Mouse (Mus musculus) hindbrain, embryonic 13.5 days (tissue): ENCODE results near the gene Gnai3. TPM values are rescaled to one million over a fixed set of nuclear protein-coding genes. Genes with fewer than 3 reads are reported as not detected.

Experiments
- ATAC-seq: fragments of 200-750 bp; cut with Nextera tagmentation; 2 replicates; pipeline ENCODE4 v1.8.0; 2017; ENCODE audit warnings: moderate TSS enrichment; ENCODE audit not compliant: low FRiP score
- H3K27ac ChIP-seq: fragments of 300-500 bp; sonication (generic); 2 replicates; pipeline ENCODE4 v1.5.1; 2015; ENCODE audit warnings: inconsistent platforms, mild to moderate bottlenecking, moderate library complexity
- H3K27me3 ChIP-seq: fragments of 300-500 bp; sonication (generic); 2 replicates; pipeline ENCODE4 v1.6.1; 2015; ENCODE audit warnings: mild to moderate bottlenecking, inconsistent platforms
- H3K36me3 ChIP-seq: fragments of 300-500 bp; sonication (generic); 2 replicates; pipeline ENCODE4 v1.6.1; 2015; ENCODE audit warnings: mild to moderate bottlenecking, inconsistent platforms
- H3K4me1 ChIP-seq: fragments of 300-500 bp; sonication (generic); replicated peaks from 2 replicates; pipeline ENCODE4 v1.6.1; 2015; ENCODE audit warnings: inconsistent platforms
- H3K4me2 ChIP-seq: fragments of 300-500 bp; sonication (generic); 2 replicates; pipeline ENCODE4 v1.6.1; 2015; ENCODE audit warnings: inconsistent platforms, mild to moderate bottlenecking, moderate library complexity
- H3K4me3 ChIP-seq: fragments of 300-500 bp; sonication (generic); 2 replicates; pipeline ENCODE4 v1.5.1; 2015; ENCODE audit warnings: mild to moderate bottlenecking, inconsistent platforms
- H3K9ac ChIP-seq: fragments of 300-500 bp; sonication (generic); 2 replicates; pipeline ENCODE4 v1.6.1; 2015; ENCODE audit warnings: mild to moderate bottlenecking, inconsistent platforms
- H3K9me3 ChIP-seq: fragments of 300-500 bp; sonication (generic); 2 replicates; pipeline ENCODE4 v1.6.1; 2016; ENCODE audit warnings: inconsistent platforms
- WGBS: fragments of 180-500 bp; shearing (Covaris S2); methylation state at CpG from one replicate; pipeline ENCODE4 v1.1.7; 2015; 5-methylcytosine and 5-hydroxymethylcytosine counted together
- polyA plus RNA-seq: library from polyadenylated mRNA; unstranded; fragments of >200 nt; fragmentation: Nextera tagmentation; extraction: Ambion mirVana; gene quantifications from 2 replicates; pipeline ENCODE4 v1.2.1, GENCODE M21; 2015

Gnai3 gene
- polyA plus RNA-seq, result 146 and 148 TPM in 2 replicates

GRCm38 (mm10) chr3:108145534-108146445, at the start of gene Gnai3:
TSS of gene Gnai3 (minus strand) at chr3:108146146.
- peak; percentile 95 for ATAC-seq
- H3K4me2 ChIP-seq, result peak within 1 kb of the TSS; percentile 86
- peak within 1 kb of the TSS; percentile 98 for H3K9ac ChIP-seq
- H3K4me1 ChIP-seq, result peaks cover 38% of the 10 kb centered on the region
- under 1% methylated on average over 63 of the region's 63 CpGs for WGBS
- peak within 1 kb of the TSS; percentile 97 for H3K27ac ChIP-seq
- no peaks in the 10 kb centered on the region for H3K27me3 ChIP-seq
- H3K36me3 ChIP-seq, result 0 out of 2 replicates have a peak, but pooled peaks cover 2% of the 10 kb centered on the region
- H3K9me3 ChIP-seq, result no peaks in the 10 kb centered on the region
- H3K4me3 ChIP-seq, result peak within 1 kb of the TSS; percentile 98

GRCm38 (mm10) chr3:108195287-108195686, 49.3 kb upstream of the Gnai3 start:
- 90% methylated on average over 4 of the region's 4 CpGs for whole genome bisulfite sequencing
- Histone ChIP-seq H3K9me3 (no peaks in the 10 kb centered on the region), H3K36me3 (peaks cover 24% of the 10 kb centered on the region), H3K4me2 (no peak overlapping the region), H3K4me3 (no peak overlapping the region), H3K27me3 (no peaks in the 10 kb centered on the region), H3K27ac (peak overlapping the region; percentile 90), H3K9ac (0 out of 2 replicates have a peak overlapping the region, but pooled peaks have one; percentile 58), H3K4me1 (peaks cover 54% of the 10 kb centered on the region)
- ATAC-seq, result no peak

- 74% methylated on average over 4 of the region's 4 CpGs for WGBS
- ATAC-seq, result no peak
- no peak overlapping the region for H3K27ac ChIP-seq
- no peak overlapping the region for H3K9ac ChIP-seq
- no peak overlapping the region for H3K4me2 ChIP-seq
- no peak overlapping the region for H3K4me3 ChIP-seq
- peaks cover 24% of the 10 kb centered on the region for H3K36me3 ChIP-seq
- H3K9me3 ChIP-seq, result no peaks in the 10 kb centered on the region
- no peaks in the 10 kb centered on the region for H3K27me3 ChIP-seq
- peaks cover 64% of the 10 kb centered on the region for H3K4me1 ChIP-seq
Observed at GRCm38 (mm10) chr3:108193686-108194085, 47.7 kb upstream of the Gnai3 start.

DNA sequence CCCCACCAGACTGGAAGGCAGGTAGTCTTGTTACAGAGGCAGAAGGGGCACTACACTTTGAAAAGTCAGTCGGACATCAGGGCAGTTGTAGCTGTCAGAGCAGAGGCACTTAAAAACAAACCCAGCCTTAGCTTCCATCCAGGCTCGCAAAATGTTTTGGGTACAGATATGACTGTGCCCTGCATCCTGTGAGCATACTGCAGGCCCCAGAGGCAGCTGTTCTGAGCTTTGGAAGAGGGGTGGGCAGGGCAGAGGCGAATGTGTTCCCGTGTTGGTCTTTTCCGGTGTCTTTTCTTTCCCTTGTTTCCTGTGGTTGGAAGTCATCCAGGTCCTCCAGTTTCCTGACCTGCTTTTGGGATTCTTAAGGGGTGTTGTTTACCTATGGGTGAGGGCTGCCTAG, 44.0 kb upstream of the Gnai3 start:
- 76% methylated on average over 5 of the region's 5 CpGs for WGBS
- Histone ChIP-seq H3K4me3 (no peak overlapping the region), H3K9ac (peak overlapping the region; percentile 51), H3K4me1 (peaks cover 60% of the 10 kb centered on the region), H3K27ac (no peak overlapping the region), H3K4me2 (peak overlapping the region; percentile 91; the same call in 1 of the 2 replicates), H3K36me3 (peaks cover 31% of the 10 kb centered on the region), H3K27me3 (peaks cover 4% of the 10 kb centered on the region; the same call in 1 of the 2 replicates), H3K9me3 (no peaks in the 10 kb centered on the region)
- no peak for ATAC-seq

DNA sequence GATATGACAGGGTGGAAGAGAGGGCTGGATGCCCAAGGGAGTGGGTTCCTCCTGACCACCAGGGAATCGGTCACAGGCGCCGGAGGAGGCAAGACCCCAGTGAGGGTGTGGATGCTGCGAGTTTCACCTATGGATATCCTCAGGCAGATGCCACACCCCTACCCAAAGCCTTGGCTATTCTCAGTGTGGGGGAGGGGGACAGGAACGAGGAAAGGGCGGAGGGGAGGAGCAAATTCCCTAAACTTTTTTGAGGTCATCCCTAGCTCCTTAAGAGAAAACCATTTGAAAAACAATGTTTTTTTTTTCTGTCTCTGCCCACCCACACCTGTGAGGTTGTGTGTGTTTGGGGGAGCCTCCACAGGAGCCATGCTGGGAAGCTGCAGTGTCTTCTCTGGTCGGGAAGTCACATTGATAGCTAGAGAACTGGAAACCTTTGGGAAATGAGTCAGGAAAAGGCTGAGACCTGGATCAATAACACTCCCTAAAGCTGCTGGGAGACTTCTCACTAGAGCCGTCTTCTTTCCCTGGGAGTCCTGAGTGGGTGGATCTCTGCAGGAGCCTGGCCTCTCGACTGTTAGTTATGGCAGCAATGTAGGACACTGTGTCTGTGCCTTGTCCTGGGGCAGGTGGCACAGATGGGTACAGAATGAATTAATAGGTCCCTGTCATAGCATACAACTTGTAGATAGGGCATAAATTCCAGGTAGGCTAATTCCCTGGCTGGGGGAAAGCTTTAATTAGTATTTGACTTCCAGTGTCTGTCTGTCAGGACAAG, 43.0 kb upstream of the Gnai3 start:
- ATAC-seq, result no peak
- H3K4me3 ChIP-seq, result no peak overlapping the region; the same call in 1 of the 2 replicates
- peaks cover 8% of the 10 kb centered on the region; the same call in 1 of the 2 replicates for H3K27me3 ChIP-seq
- no peaks in the 10 kb centered on the region for H3K9me3 ChIP-seq
- H3K4me2 ChIP-seq, result peak overlapping the region; percentile 91
- H3K27ac ChIP-seq, result no peak overlapping the region
- peaks cover 31% of the 10 kb centered on the region for H3K36me3 ChIP-seq
- 78% methylated on average over 9 of the region's 9 CpGs for WGBS
- H3K9ac ChIP-seq, result peak overlapping the region; percentile 51; the same call in 1 of the 2 replicates
- H3K4me1 ChIP-seq, result peaks cover 57% of the 10 kb centered on the region

DNA sequence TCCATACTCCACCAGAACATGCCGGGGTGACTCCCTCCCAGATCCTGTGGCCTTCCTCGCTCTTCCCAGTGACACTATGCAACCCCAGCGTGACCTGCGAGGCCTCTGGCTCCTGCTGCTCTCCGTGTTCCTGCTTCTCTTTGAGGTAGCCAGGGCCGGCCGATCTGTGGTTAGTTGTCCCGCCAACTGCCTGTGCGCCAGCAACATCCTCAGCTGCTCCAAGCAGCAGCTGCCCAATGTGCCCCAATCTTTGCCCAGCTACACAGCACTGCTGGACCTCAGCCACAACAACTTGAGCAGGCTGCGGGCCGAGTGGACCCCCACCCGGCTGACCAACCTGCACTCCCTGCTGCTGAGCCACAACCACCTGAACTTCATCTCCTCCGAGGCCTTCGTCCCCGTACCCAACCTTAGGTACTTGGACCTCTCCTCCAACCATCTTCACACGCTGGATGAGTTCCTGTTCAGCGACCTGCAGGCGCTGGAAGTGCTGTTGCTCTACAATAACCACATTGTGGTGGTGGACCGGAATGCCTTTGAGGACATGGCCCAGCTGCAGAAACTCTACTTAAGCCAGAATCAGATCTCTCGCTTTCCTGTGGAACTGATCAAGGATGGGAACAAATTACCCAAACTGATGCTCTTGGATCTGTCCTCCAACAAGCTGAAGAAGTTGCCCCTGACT, 41.3 kb upstream of the Gnai3 start:
- H3K27me3 ChIP-seq, result peaks cover 8% of the 10 kb centered on the region; the same call in 1 of the 2 replicates
- H3K9ac ChIP-seq, result peak overlapping the region; percentile 89
- peak overlapping the region; percentile 91 for H3K4me2 ChIP-seq
- H3K36me3 ChIP-seq, result peaks cover 25% of the 10 kb centered on the region
- H3K9me3 ChIP-seq, result no peaks in the 10 kb centered on the region
- peak overlapping the region; percentile 78; the same call in 1 of the 2 replicates for H3K27ac ChIP-seq
- WGBS, result 60% methylated on average over 20 of the region's 20 CpGs
- peaks cover 50% of the 10 kb centered on the region for H3K4me1 ChIP-seq
- peak; percentile 33; the same call in 1 of the 2 replicates for ATAC-seq
- peak overlapping the region; percentile 76 for H3K4me3 ChIP-seq

DNA sequence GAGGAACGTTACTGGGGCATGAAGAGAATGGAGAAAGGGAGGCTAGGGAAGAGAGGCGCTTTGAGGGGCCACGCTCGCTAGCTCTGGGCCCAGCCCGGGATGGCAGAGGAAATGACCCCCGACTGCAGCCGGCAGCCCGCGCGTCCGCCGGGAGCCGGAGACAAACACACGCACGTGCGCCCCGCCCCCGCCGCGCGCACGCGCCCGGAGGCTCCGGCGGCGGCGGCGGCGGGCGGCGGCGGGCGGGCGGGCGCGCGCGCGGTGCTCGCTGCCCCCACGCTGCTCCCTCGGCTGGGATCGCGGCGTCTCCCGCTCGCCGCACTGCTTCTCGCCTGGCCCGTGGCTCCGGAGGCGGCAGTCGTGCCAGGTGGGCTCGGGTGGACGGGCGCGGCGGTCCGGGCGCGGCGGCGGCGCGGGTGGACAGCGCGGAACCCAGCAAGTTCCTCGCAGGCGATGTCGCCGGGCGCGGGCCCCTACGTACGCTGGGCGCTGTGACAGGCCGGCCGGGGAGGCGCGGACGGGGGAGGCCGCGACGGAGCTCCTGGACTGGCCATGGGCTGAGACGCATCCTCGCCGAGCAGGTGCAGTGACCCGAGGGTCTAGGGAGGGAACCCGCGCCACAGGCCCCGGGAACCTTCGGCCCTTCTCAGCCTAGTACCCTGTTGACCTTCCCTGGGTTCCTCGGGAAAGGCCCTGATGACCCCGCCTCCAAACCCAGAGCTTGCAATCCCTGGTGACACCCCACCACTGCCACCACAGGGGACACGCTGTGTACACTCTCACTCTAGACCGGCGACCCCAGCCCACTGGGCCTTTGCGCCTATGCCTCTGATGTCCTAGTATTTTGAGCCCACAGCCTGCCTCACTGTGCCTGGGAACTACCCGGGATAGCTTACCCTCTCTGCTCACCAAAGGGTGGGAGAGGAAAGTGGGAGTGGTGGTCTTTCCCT, 40.4 kb upstream of the Gnai3 start, which contains the start of gene Amigo1:
Gene Amigo1 (plus strand): TSS at position 238 of the 950 bp plus-strand sequence.
- peaks cover 8% of the 10 kb centered on the region; the same call in 1 of the 2 replicates for H3K27me3 ChIP-seq
- peak within 1 kb of the TSS; percentile 89 for H3K9ac ChIP-seq
- peak within 1 kb of the TSS; percentile 78 for H3K27ac ChIP-seq
- H3K9me3 ChIP-seq, result no peaks in the 10 kb centered on the region
- H3K4me2 ChIP-seq, result peak within 1 kb of the TSS; percentile 91
- peaks cover 25% of the 10 kb centered on the region for H3K36me3 ChIP-seq
- H3K4me1 ChIP-seq, result peaks cover 48% of the 10 kb centered on the region
- 1% methylated on average over 75 of the region's 100 CpGs for WGBS
- peak within 1 kb of the TSS; percentile 76 for H3K4me3 ChIP-seq
- peak; percentile 77 for ATAC-seq

DNA sequence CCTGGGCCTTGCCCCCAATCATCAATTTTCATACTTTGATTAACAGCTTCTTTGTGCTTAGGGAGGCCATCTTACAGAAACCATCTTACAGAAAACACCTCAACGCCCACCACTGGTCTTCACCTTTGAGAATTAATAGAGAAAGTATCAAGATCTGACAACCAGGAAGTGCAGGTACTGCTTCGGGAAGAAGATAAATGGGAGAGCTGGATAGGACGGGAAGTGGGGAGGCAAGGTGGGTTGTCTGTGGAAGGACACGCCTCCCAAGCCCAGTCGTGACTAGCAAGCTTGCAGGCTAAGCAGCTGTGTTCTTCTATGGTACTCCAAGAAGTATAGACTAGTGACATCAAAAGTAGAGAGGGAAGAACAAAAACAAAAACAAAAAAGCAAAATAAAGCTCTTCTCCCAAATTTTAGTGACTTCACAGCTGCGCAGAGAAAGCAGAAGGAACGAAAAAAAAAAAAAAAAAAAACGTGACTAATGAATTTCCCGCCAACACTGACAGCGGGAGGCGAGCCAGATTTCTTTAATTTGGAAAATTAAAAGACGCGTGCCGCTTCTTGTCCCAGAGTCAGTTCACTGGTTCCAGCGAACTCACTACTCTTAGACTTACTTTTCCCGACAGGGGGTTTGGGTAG, 39.6 kb upstream of the Gnai3 start:
- Histone ChIP-seq H3K9ac (peak overlapping the region; percentile 89; the same call in 1 of the 2 replicates), H3K27me3 (peaks cover 8% of the 10 kb centered on the region; the same call in 1 of the 2 replicates), H3K9me3 (no peaks in the 10 kb centered on the region), H3K4me1 (peaks cover 45% of the 10 kb centered on the region), H3K4me2 (peak overlapping the region; percentile 91), H3K36me3 (peaks cover 23% of the 10 kb centered on the region), H3K27ac (no peak overlapping the region), H3K4me3 (peak overlapping the region; percentile 76)
- 0 out of 2 replicates have a peak, but pooled peaks have one; percentile 37 for ATAC-seq
- 4% methylated on average over 16 of the region's 16 CpGs for WGBS

GRCm38 (mm10) chr3:108184742-108185141, 38.8 kb upstream of the Gnai3 start:
- no peak overlapping the region for H3K4me2 ChIP-seq
- H3K27me3 ChIP-seq, result peaks cover 8% of the 10 kb centered on the region; the same call in 1 of the 2 replicates
- H3K9me3 ChIP-seq, result no peaks in the 10 kb centered on the region
- 74% methylated on average over 3 of the region's 3 CpGs for WGBS
- no peak overlapping the region for H3K27ac ChIP-seq
- peaks cover 15% of the 10 kb centered on the region for H3K36me3 ChIP-seq
- ATAC-seq, result no peak
- H3K9ac ChIP-seq, result no peak overlapping the region
- H3K4me1 ChIP-seq, result peaks cover 37% of the 10 kb centered on the region
- H3K4me3 ChIP-seq, result no peak overlapping the region

DNA sequence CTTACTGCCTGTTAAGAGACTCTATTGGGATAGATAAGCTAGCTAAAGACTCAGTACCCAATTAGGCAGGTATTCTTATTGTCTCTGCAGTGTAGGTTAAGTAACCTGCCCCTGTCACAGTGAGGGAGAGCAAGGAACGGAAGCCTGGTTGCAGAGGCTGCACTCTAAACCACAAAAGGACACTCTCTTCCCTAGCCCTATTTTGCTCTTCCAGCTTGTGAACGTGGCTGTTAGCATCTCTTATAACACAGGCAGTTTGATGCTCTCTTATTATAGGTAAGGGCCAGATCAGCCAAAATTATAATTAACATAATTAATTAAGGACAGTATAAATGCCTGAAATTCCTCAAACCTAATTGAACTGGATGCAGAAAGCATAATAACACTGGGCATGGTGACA, 34.6 kb upstream of the Gnai3 start:
- Histone ChIP-seq H3K9me3 (no peaks in the 10 kb centered on the region), H3K4me3 (no peak overlapping the region), H3K4me1 (peaks cover 10% of the 10 kb centered on the region), H3K4me2 (no peak overlapping the region), H3K9ac (no peak overlapping the region), H3K27me3 (peaks cover 5% of the 10 kb centered on the region; the same call in 1 of the 2 replicates), H3K36me3 (no peaks in the 10 kb centered on the region), H3K27ac (no peak overlapping the region)
- 48% methylated on average over 2 of the region's 2 CpGs for WGBS
- ATAC-seq, result no peak
